Mouse (Mus musculus): ENCODE data around the gene Ston2. TPM values are rescaled to one million over a fixed set of nuclear protein-coding genes. Genes with fewer than 3 reads are reported as not detected.
"Not testable (repeated sequence)": the region's sequence is repeated elsewhere in the genome, so short reads cannot be mapped to it uniquely, and the experiment has no call there.

The Ston2 gene
- total RNA-seq, 2 experiments from 2014 or later = 14.5 to 15.1 TPM

GRCm38 (mm10) chr12:91592128-91592527, 196.1 kb downstream of the Ston2 start:
- DNase-seq (ENCODE audit: low spot score in 2 of 2) = no peak

GRCm38 (mm10) chr12:91591191-91591590, 197.0 kb downstream of the Ston2 start:
- no peak for DNase-seq (ENCODE audit: low spot score in 2 of 2)

- DNase-seq (ENCODE audit: low spot score in 2 of 2) = no peak
Measured at GRCm38 (mm10) chr12:91590716-91591115, 197.5 kb downstream of the Ston2 start.

- DNase-seq (ENCODE audit: low spot score in 2 of 2) = peak; percentile 88 to 94
Measured at GRCm38 (mm10) chr12:91589847-91590690, 198.1 kb downstream of the Ston2 start, which contains the start of gene Gtf2a1. Gene Gtf2a1, minus strand, starts transcription at chr12:91590487.

GRCm38 (mm10) chr12:91589542-91589846, 198.7 kb downstream of the Ston2 start:
- DNase-seq (ENCODE audit: low spot score in 2 of 2) = no peak

- DNase-seq (ENCODE audit: low spot score in 2 of 2) = peak; percentile 17 to 18
Measured at GRCm38 (mm10) chr12:91588670-91589541, 199.3 kb downstream of the Ston2 start.

GRCm38 (mm10) chr12:91588176-91588669, 200.0 kb downstream of the Ston2 start:
- DNase-seq (ENCODE audit: low spot score in 2 of 2) = peak; percentile 78 to 89

GRCm38 (mm10) chr12:91587491-91588033, 200.6 kb downstream of the Ston2 start:
- no peak for DNase-seq (ENCODE audit: low spot score in 2 of 2)

GRCm38 (mm10) chr12:91587077-91587476, 201.1 kb downstream of the Ston2 start:
- DNase-seq (ENCODE audit: low spot score in 2 of 2) = no peak

GRCm38 (mm10) chr12:91585815-91586214, 202.4 kb downstream of the Ston2 start:
- not testable (repeated sequence) for DNase-seq (ENCODE audit: low spot score in 2 of 2)

GRCm38 (mm10) chr12:91585206-91585605, 203.0 kb downstream of the Ston2 start:
- DNase-seq (ENCODE audit: low spot score in 2 of 2) = no peak

- DNase-seq (ENCODE audit: low spot score in 2 of 2) = no peak
Measured at GRCm38 (mm10) chr12:91583409-91583808, 204.8 kb downstream of the Ston2 start.

Small RNA genes lying within 50 kb of the gene (microRNA-seq; reads per million reads assigned to microRNA genes)
- gene Gm22015 = not detected

Other genes starting within 250 kb of the Ston2 start
- 10 to 100 TPM; 46.8 to 48.2 TPM for gene Gtf2a1, start 197.9 kb downstream of the Ston2 start, total RNA-seq (2021)
- 100 to 1,000 TPM; 170 to 176 TPM for gene Sel1l, start 60.8 kb upstream of the Ston2 start, total RNA-seq (2021)

All from adrenal gland, postnatal 4 days (tissue).